Mouse (Mus musculus): ENCODE data around the gene AI413582. TPM values are rescaled to one million over a fixed set of nuclear protein-coding genes. Genes with fewer than 3 reads are reported as not detected.

The AI413582 gene
- total RNA-seq, 1 experiment from 2014 or later = 14.5 TPM

GRCm38 (mm10) chr17:27560926-27561480 lies 4.6 kb downstream of the AI413582 start:
- ATAC-seq (replicated peaks in 1 of 2; ENCODE audit: insufficient read depth in 1 of 2, low FRiP score in 2 of 2, low TSS enrichment in 1 of 2, low read depth in 1 of 2, poor library complexity in 2 of 2, severe bottlenecking in 2 of 2) = no peak

- ATAC-seq (replicated peaks in 1 of 2; ENCODE audit: insufficient read depth in 1 of 2, low FRiP score in 2 of 2, low TSS enrichment in 1 of 2, low read depth in 1 of 2, poor library complexity in 2 of 2, severe bottlenecking in 2 of 2) = no peak
Measured at GRCm38 (mm10) chr17:27559596-27559995, 6.0 kb downstream of the AI413582 start.

GRCm38 (mm10) chr17:27558845-27559244 lies 6.7 kb downstream of the AI413582 start:
- no peak for ATAC-seq (replicated peaks in 1 of 2; ENCODE audit: insufficient read depth in 1 of 2, low FRiP score in 2 of 2, low TSS enrichment in 1 of 2, low read depth in 1 of 2, poor library complexity in 2 of 2, severe bottlenecking in 2 of 2)

- ATAC-seq (replicated peaks in 1 of 2; ENCODE audit: insufficient read depth in 1 of 2, low FRiP score in 2 of 2, low TSS enrichment in 1 of 2, low read depth in 1 of 2, poor library complexity in 2 of 2, severe bottlenecking in 2 of 2) = no peak
Measured at GRCm38 (mm10) chr17:27557927-27558661, 7.5 kb downstream of the AI413582 start.

- peak; percentile 8 to 9; a peak in 1 of 4 replicates for ATAC-seq (replicated peaks in 1 of 2; ENCODE audit: insufficient read depth in 1 of 2, low FRiP score in 2 of 2, low TSS enrichment in 1 of 2, low read depth in 1 of 2, poor library complexity in 2 of 2, severe bottlenecking in 2 of 2)
Measured at GRCm38 (mm10) chr17:27557181-27557926, 8.2 kb downstream of the AI413582 start.

- ATAC-seq (replicated peaks in 1 of 2; ENCODE audit: insufficient read depth in 1 of 2, low FRiP score in 2 of 2, low TSS enrichment in 1 of 2, low read depth in 1 of 2, poor library complexity in 2 of 2, severe bottlenecking in 2 of 2) = peak; percentile 18 to 26; a peak in 2 of 4 replicates
Measured at GRCm38 (mm10) chr17:27556315-27557011, 9.1 kb downstream of the AI413582 start, which contains the start of gene Hmga1. TSS of gene Hmga1 (plus strand) at chr17:27556497.

- ATAC-seq (replicated peaks in 1 of 2; ENCODE audit: insufficient read depth in 1 of 2, low FRiP score in 2 of 2, low TSS enrichment in 1 of 2, low read depth in 1 of 2, poor library complexity in 2 of 2, severe bottlenecking in 2 of 2) = peak; percentile 51 to 59; a peak in 3 of 4 replicates
Measured at GRCm38 (mm10) chr17:27555512-27556172, 9.9 kb downstream of the AI413582 start.

GRCm38 (mm10) chr17:27555075-27555511 lies 10.5 kb downstream of the AI413582 start:
- peak; percentile 6 to 28; a peak in 1 of 4 replicates for ATAC-seq (replicated peaks in 1 of 2; ENCODE audit: insufficient read depth in 1 of 2, low FRiP score in 2 of 2, low TSS enrichment in 1 of 2, low read depth in 1 of 2, poor library complexity in 2 of 2, severe bottlenecking in 2 of 2)

- no peak for ATAC-seq (replicated peaks in 1 of 2; ENCODE audit: insufficient read depth in 1 of 2, low FRiP score in 2 of 2, low TSS enrichment in 1 of 2, low read depth in 1 of 2, poor library complexity in 2 of 2, severe bottlenecking in 2 of 2)
Measured at GRCm38 (mm10) chr17:27554062-27554960, 11.2 kb downstream of the AI413582 start.

GRCm38 (mm10) chr17:27552215-27553201 lies 13.0 kb downstream of the AI413582 start:
- ATAC-seq (replicated peaks in 1 of 2; ENCODE audit: insufficient read depth in 1 of 2, low FRiP score in 2 of 2, low TSS enrichment in 1 of 2, low read depth in 1 of 2, poor library complexity in 2 of 2, severe bottlenecking in 2 of 2) = peak; percentile 5 to 6; a peak in 1 of 4 replicates

GRCm38 (mm10) chr17:27551393-27551940 lies 14.1 kb downstream of the AI413582 start:
- ATAC-seq (replicated peaks in 1 of 2; ENCODE audit: insufficient read depth in 1 of 2, low FRiP score in 2 of 2, low TSS enrichment in 1 of 2, low read depth in 1 of 2, poor library complexity in 2 of 2, severe bottlenecking in 2 of 2) = no peak

- no peak for ATAC-seq (replicated peaks in 1 of 2; ENCODE audit: insufficient read depth in 1 of 2, low FRiP score in 2 of 2, low TSS enrichment in 1 of 2, low read depth in 1 of 2, poor library complexity in 2 of 2, severe bottlenecking in 2 of 2)
Measured at GRCm38 (mm10) chr17:27549234-27549633, 16.3 kb downstream of the AI413582 start.

GRCm38 (mm10) chr17:27547253-27547868 lies 18.2 kb downstream of the AI413582 start:
- ATAC-seq (replicated peaks in 1 of 2; ENCODE audit: insufficient read depth in 1 of 2, low FRiP score in 2 of 2, low TSS enrichment in 1 of 2, low read depth in 1 of 2, poor library complexity in 2 of 2, severe bottlenecking in 2 of 2) = peak; percentile 57 to 75; a peak in 3 of 4 replicates

- ATAC-seq (replicated peaks in 1 of 2; ENCODE audit: insufficient read depth in 1 of 2, low FRiP score in 2 of 2, low TSS enrichment in 1 of 2, low read depth in 1 of 2, poor library complexity in 2 of 2, severe bottlenecking in 2 of 2) = no peak
Measured at GRCm38 (mm10) chr17:27546574-27547085, 18.9 kb downstream of the AI413582 start.
